Mouse (Mus musculus): ENCODE measurements at regions not wholly inside any gene's neighbourhood (a gene's known extent, or its start where the extent isn't known, plus 50 kb on each side); places are given as distances from the start of the nearest gene placed in this dataset.

DNA sequence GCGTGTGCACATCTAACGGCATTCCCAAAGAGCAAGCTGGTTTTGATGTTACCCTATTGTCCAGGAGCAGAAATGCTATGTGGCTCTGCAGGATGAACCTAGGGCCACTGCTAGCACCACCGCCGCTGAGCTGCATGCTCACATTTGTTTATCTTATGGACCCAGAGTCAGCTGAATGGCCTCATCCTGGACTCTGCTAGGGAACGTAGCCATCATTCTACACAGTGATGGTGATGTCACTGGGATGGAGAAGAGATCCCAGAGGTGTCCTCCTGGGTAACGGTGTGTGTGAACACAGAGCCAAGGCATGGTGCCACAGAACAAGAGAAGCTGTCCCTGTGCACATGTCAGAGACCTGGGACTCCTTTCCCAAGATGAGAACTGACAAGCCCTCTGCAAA, 352.4 kb upstream of the Zfp507 start:
- Histone ChIP-seq H3K4me2 (ENCODE audit: low read depth) (no peak overlapping the region), H3K27ac (ENCODE audit: low read depth, low read length) (no peak overlapping the region), H3K36me3 (ENCODE audit: control insufficient read depth, insufficient read depth, low read length) (no peaks in the 10 kb centered on the region), H3K4me3 (ENCODE audit: low read depth, low read length) (no peak overlapping the region), H3K9ac (ENCODE audit: low read length) (no peak overlapping the region), H3K4me1 (ENCODE audit: control insufficient read depth, insufficient read depth, low read length) (peaks cover 12% of the 10 kb centered on the region; the same call in 1 of the 2 replicates), H3K27me3 (ENCODE audit: control insufficient read depth, insufficient read depth, low read length) (no peaks in the 10 kb centered on the region), H3K9me3 (ENCODE audit: control insufficient read depth, low read length) (no peaks in the 10 kb centered on the region)
- DNase-seq (ENCODE audit: low spot score) (no peak), ATAC-seq (ENCODE audit: insufficient read depth, low FRiP score, low TSS enrichment) (no peak)
- WGBS: 85% methylated on average over 6 of the region's 6 CpGs

GRCm38 (mm10) chr7:36150871-36151560, 348.2 kb upstream of the Zfp507 start:
- H3K27ac ChIP-seq (ENCODE audit: low read depth, low read length): no peak overlapping the region
- 17% methylated on average over 12 of the region's 12 CpGs for WGBS
- ATAC-seq (ENCODE audit: insufficient read depth, low FRiP score, low TSS enrichment) (no peak), DNase-seq (ENCODE audit: low spot score) (no peak)
- H3K36me3 ChIP-seq (ENCODE audit: control insufficient read depth, insufficient read depth, low read length): no peaks in the 10 kb centered on the region
- no peaks in the 10 kb centered on the region for H3K27me3 ChIP-seq (ENCODE audit: control insufficient read depth, insufficient read depth, low read length)
- no peaks in the 10 kb centered on the region for H3K9me3 ChIP-seq (ENCODE audit: control insufficient read depth, low read length)
- H3K4me1 ChIP-seq (ENCODE audit: control insufficient read depth, insufficient read depth, low read length): peaks cover 12% of the 10 kb centered on the region; the same call in 1 of the 2 replicates
- no peak overlapping the region for H3K9ac ChIP-seq (ENCODE audit: low read length)
- H3K4me3 ChIP-seq (ENCODE audit: low read depth, low read length): no peak overlapping the region
- no peak overlapping the region for H3K4me2 ChIP-seq (ENCODE audit: low read depth)

DNA sequence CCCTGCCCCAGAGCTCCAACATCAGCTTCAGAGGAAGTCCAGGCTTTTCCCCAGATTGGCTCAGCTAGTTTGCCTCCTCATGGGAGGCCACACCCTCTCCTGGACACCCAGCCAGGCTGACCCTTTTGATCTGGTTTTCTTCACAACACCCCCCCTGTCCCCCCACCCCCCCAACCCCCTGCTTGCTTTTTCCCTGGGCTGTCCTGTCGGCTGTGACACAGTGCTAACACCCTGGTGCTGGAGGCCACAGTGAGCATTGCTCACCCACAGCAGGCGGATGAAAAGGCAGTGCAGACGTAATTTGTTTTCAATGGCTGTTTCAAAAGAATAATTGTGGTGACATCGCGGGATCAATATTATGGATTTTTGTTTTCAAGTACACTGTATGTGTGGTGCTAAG, 333.8 kb upstream of the Zfp507 start:
- no peak for DNase-seq (ENCODE audit: low spot score)
- Histone ChIP-seq H3K4me1 (ENCODE audit: control insufficient read depth, insufficient read depth, low read length) (peaks cover 7% of the 10 kb centered on the region; the same call in 1 of the 2 replicates), H3K9me3 (ENCODE audit: control insufficient read depth, low read length) (no peaks in the 10 kb centered on the region), H3K9ac (ENCODE audit: low read length) (no peak overlapping the region), H3K4me2 (ENCODE audit: low read depth) (no peak overlapping the region), H3K27ac (ENCODE audit: low read depth, low read length) (no peak overlapping the region), H3K27me3 (ENCODE audit: control insufficient read depth, insufficient read depth, low read length) (no peaks in the 10 kb centered on the region), H3K36me3 (ENCODE audit: control insufficient read depth, insufficient read depth, low read length) (no peaks in the 10 kb centered on the region), H3K4me3 (ENCODE audit: low read depth, low read length) (no peak overlapping the region)
- WGBS: 32% methylated on average over 5 of the region's 5 CpGs
- no peak for ATAC-seq (ENCODE audit: insufficient read depth, low FRiP score, low TSS enrichment)

GRCm38 (mm10) chr7:36134557-36134956, 331.8 kb upstream of the Zfp507 start:
- ATAC-seq (ENCODE audit: insufficient read depth, low FRiP score, low TSS enrichment) (no peak), DNase-seq (ENCODE audit: low spot score) (no peak)
- WGBS: 62% methylated on average over 4 of the region's 4 CpGs
- Histone ChIP-seq H3K36me3 (ENCODE audit: control insufficient read depth, insufficient read depth, low read length) (no peaks in the 10 kb centered on the region), H3K27me3 (ENCODE audit: control insufficient read depth, insufficient read depth, low read length) (no peaks in the 10 kb centered on the region), H3K4me3 (ENCODE audit: low read depth, low read length) (no peak overlapping the region), H3K9ac (ENCODE audit: low read length) (no peak overlapping the region), H3K4me2 (ENCODE audit: low read depth) (no peak overlapping the region), H3K27ac (ENCODE audit: low read depth, low read length) (no peak overlapping the region), H3K9me3 (ENCODE audit: control insufficient read depth, low read length) (no peaks in the 10 kb centered on the region), H3K4me1 (ENCODE audit: control insufficient read depth, insufficient read depth, low read length) (peaks cover 7% of the 10 kb centered on the region; the same call in 1 of the 2 replicates)

- 5% methylated on average over 8 of the region's 8 CpGs for WGBS
- no peaks in the 10 kb centered on the region for H3K36me3 ChIP-seq (ENCODE audit: control insufficient read depth, insufficient read depth, low read length)
- no peak; the same call in 1 of the 2 replicates for ATAC-seq (ENCODE audit: insufficient read depth, low FRiP score, low TSS enrichment)
- no peak overlapping the region for H3K4me3 ChIP-seq (ENCODE audit: low read depth, low read length)
- 0 out of 2 replicates have a peak overlapping the region, but pooled peaks have one; percentile 35 for H3K27ac ChIP-seq (ENCODE audit: low read depth, low read length)
- no peaks in the 10 kb centered on the region for H3K27me3 ChIP-seq (ENCODE audit: control insufficient read depth, insufficient read depth, low read length)
- peak; percentile 44 for DNase-seq (ENCODE audit: low spot score)
- H3K4me2 ChIP-seq (ENCODE audit: low read depth): no peak overlapping the region
- H3K9me3 ChIP-seq (ENCODE audit: control insufficient read depth, low read length): no peaks in the 10 kb centered on the region
- peaks cover 7% of the 10 kb centered on the region; the same call in 1 of the 2 replicates for H3K4me1 ChIP-seq (ENCODE audit: control insufficient read depth, insufficient read depth, low read length)
- H3K9ac ChIP-seq (ENCODE audit: low read length): no peak overlapping the region
Observed at GRCm38 (mm10) chr7:36133658-36134143, 330.9 kb upstream of the Zfp507 start.

- H3K9me3 ChIP-seq (ENCODE audit: control insufficient read depth, low read length): no peaks in the 10 kb centered on the region
Observed at GRCm38 (mm10) chr7:36133026-36133425, 330.2 kb upstream of the Zfp507 start.

GRCm38 (mm10) chr7:36132569-36132968, 329.8 kb upstream of the Zfp507 start:
- peaks cover 7% of the 10 kb centered on the region; the same call in 1 of the 2 replicates for H3K4me1 ChIP-seq (ENCODE audit: control insufficient read depth, insufficient read depth, low read length)
- 33% methylated on average over 1 of the region's 1 CpGs for WGBS
- ATAC-seq (ENCODE audit: insufficient read depth, low FRiP score, low TSS enrichment) (no peak), DNase-seq (ENCODE audit: low spot score) (no peak)
- no peak overlapping the region for H3K9ac ChIP-seq (ENCODE audit: low read length)
- H3K27me3 ChIP-seq (ENCODE audit: control insufficient read depth, insufficient read depth, low read length): no peaks in the 10 kb centered on the region
- H3K36me3 ChIP-seq (ENCODE audit: control insufficient read depth, insufficient read depth, low read length): no peaks in the 10 kb centered on the region
- H3K4me3 ChIP-seq (ENCODE audit: low read depth, low read length): no peak overlapping the region
- no peaks in the 10 kb centered on the region for H3K9me3 ChIP-seq (ENCODE audit: control insufficient read depth, low read length)
- no peak overlapping the region for H3K27ac ChIP-seq (ENCODE audit: low read depth, low read length)
- H3K4me2 ChIP-seq (ENCODE audit: low read depth): no peak overlapping the region

More at GRCm38 (mm10) chr7:36133026-36133425, 330.2 kb upstream of the Zfp507 start:
- Histone ChIP-seq H3K9ac (ENCODE audit: low read length) (no peak overlapping the region), H3K27me3 (ENCODE audit: control insufficient read depth, insufficient read depth, low read length) (no peaks in the 10 kb centered on the region), H3K36me3 (ENCODE audit: control insufficient read depth, insufficient read depth, low read length) (no peaks in the 10 kb centered on the region), H3K4me3 (ENCODE audit: low read depth, low read length) (no peak overlapping the region), H3K4me1 (ENCODE audit: control insufficient read depth, insufficient read depth, low read length) (peaks cover 7% of the 10 kb centered on the region; the same call in 1 of the 2 replicates), H3K27ac (ENCODE audit: low read depth, low read length) (no peak overlapping the region), H3K4me2 (ENCODE audit: low read depth) (no peak overlapping the region)
- 82% methylated on average over 11 of the region's 11 CpGs for WGBS
- ATAC-seq (ENCODE audit: insufficient read depth, low FRiP score, low TSS enrichment): no peak
- DNase-seq (ENCODE audit: low spot score): no peak

DNA sequence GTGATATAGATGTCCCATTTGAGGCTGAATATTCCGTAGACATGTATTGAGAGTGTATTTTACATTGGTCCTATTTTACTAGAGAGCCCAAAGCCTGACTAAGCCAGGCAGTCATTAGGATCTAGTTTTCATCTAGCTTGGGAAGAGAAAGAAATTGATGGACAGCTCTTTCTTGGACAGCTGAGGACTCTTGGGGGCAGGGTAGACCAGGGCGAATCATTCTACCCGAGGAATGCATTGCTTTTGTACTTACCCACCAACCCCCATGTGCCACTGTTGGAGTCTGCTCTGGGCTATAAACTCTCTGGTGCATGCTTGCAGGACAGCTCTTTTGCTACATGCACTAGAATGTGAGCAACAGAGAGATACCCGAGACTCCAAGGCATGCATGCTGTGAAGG, 294.3 kb upstream of the Zfp507 start:
- Histone ChIP-seq H3K4me2 (ENCODE audit: low read depth) (no peak overlapping the region), H3K9me3 (ENCODE audit: control insufficient read depth, low read length) (no peaks in the 10 kb centered on the region), H3K4me1 (ENCODE audit: control insufficient read depth, insufficient read depth, low read length) (no peaks in the 10 kb centered on the region), H3K9ac (ENCODE audit: low read length) (no peak overlapping the region), H3K36me3 (ENCODE audit: control insufficient read depth, insufficient read depth, low read length) (no peaks in the 10 kb centered on the region), H3K27ac (ENCODE audit: low read depth, low read length) (no peak overlapping the region), H3K4me3 (ENCODE audit: low read depth, low read length) (no peak overlapping the region), H3K27me3 (ENCODE audit: control insufficient read depth, insufficient read depth, low read length) (no peaks in the 10 kb centered on the region)
- DNase-seq (ENCODE audit: low spot score) (no peak), ATAC-seq (ENCODE audit: insufficient read depth, low FRiP score, low TSS enrichment) (no peak)
- WGBS: 73% methylated on average over 4 of the region's 4 CpGs
